Mouse (Mus musculus) kidney, embryonic 15.5 days (tissue): ENCODE measurements around the gene Arhgef10l. TPM values are rescaled to one million over a fixed set of nuclear protein-coding genes. Genes with fewer than 3 reads are reported as not detected.

ENCODE experiments used
- ATAC-seq: fragments of 200-750 bp; cut with Nextera tagmentation; replicated peaks from 2 replicates; pipeline ENCODE4 v1.8.0; 2017; ENCODE audit warnings: moderate TSS enrichment; ENCODE audit not compliant: low FRiP score
- H3K27ac ChIP-seq: fragments of 300-500 bp; sonication (generic); 2 replicates; pipeline ENCODE4 v1.5.1; 2015; ENCODE audit warnings: mild to moderate bottlenecking, inconsistent platforms
- H3K27me3 ChIP-seq: fragments of 300-500 bp; sonication (generic); 2 replicates; pipeline ENCODE4 v1.6.1; 2015; ENCODE audit warnings: inconsistent platforms
- H3K36me3 ChIP-seq: fragments of 300-500 bp; sonication (generic); 2 replicates; pipeline ENCODE4 v1.6.1; 2015; ENCODE audit warnings: inconsistent platforms
- H3K4me1 ChIP-seq: fragments of 300-500 bp; sonication (generic); 2 replicates; pipeline ENCODE4 v1.6.1; 2015; ENCODE audit warnings: inconsistent platforms
- H3K4me2 ChIP-seq: fragments of 300-500 bp; sonication (generic); 2 replicates; pipeline ENCODE4 v1.6.1; 2015; ENCODE audit warnings: moderate library complexity, mild to moderate bottlenecking, inconsistent platforms
- H3K4me3 ChIP-seq: fragments of 300-500 bp; sonication (generic); replicated peaks from 2 replicates; pipeline ENCODE4 v1.5.1; 2015; ENCODE audit warnings: mild to moderate bottlenecking, inconsistent platforms
- H3K9ac ChIP-seq: fragments of 300-500 bp; sonication (generic); 2 replicates; pipeline ENCODE4 v1.6.1; 2015; ENCODE audit warnings: mild to moderate bottlenecking, inconsistent platforms
- H3K9me3 ChIP-seq: fragments of 300-500 bp; sonication (generic); replicated peaks from 2 replicates; pipeline ENCODE4 v1.6.1; 2016; ENCODE audit warnings: inconsistent platforms
- WGBS: fragments of 180-500 bp; shearing (Covaris S2); methylation state at CpG from one replicate; pipeline ENCODE4 v1.1.7; 2015; ENCODE audit warnings: mixed read lengths; 5-methylcytosine and 5-hydroxymethylcytosine counted together
- polyA plus RNA-seq: library from polyadenylated mRNA; unstranded; fragments of >200 nt; fragmentation: Nextera tagmentation; extraction: Ambion mirVana; gene quantifications from 2 replicates; pipeline ENCODE4 v1.2.1, GENCODE M21; 2015

Gene Arhgef10l
- polyA plus RNA-seq, 1 experiment from 2014 or later = 20.7 TPM

DNA sequence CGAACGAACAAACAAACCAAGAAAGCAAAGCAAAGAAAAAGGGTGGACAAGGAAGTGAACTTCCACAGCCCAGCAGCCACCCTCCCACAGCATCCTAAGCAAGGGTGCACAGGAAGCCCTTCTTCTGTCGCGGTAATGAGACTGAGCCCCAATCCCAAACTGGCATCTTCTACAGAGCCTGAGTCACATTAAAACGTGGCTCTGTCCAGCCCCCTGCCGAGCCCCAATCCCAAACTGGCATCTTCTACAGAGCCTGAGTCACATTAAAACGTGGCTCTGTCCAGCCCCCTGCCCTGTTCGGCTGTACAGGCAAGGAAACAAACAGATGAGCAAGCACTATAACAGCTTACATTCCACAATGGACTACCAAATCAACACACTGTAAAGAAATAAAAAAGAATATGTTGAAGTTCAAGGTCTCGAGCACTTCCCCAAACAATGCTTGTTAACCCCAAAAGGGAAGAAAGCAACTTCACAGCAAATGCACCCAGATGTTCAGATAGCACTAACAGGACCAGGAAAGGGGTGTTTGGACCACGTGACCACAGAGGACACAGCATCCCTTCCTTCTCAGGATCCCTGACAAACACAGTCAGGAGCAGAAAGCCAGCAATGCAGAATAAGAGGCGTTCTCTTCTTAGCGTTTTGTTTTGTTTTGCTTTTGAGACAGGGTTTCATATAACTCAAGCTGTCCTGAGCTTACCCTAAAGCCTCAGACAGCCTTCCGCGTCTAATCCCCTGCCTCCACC is 11.8 kb downstream of the Arhgef10l start:
- WGBS = 35% methylated on average over 14 of the region's 14 CpGs
- no peaks in the 10 kb centered on the region for H3K9me3 ChIP-seq
- no peak overlapping the region for H3K9ac ChIP-seq
- H3K4me2 ChIP-seq = no peak overlapping the region
- no peaks in the 10 kb centered on the region for H3K36me3 ChIP-seq
- H3K27me3 ChIP-seq = no peaks in the 10 kb centered on the region
- H3K27ac ChIP-seq = peak overlapping the region; percentile 27; the same call in 1 of the 2 replicates
- no peak overlapping the region for H3K4me3 ChIP-seq
- H3K4me1 ChIP-seq = peaks cover 57% of the 10 kb centered on the region
- ATAC-seq = no peak

DNA sequence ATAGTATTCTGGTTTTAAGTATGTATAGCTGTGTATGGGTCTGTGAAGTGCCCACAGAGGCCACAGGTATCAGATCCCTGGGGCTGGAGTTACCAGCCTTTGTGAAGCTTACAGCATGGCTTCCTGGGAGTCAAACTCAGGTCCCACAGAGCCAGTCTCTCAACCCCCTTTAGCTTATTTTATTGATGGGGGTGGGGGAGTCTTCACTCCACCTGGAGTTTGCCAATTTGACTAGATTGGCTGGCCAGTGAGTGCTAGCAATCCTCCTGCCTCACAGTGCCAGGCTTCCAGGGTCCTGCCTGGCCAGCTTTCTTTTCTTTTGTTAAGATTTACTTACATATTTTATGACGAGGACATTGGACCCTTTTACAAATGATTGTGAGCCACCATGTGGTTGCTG is 16.1 kb downstream of the Arhgef10l start:
- Histone ChIP-seq H3K27ac (no peak overlapping the region), H3K4me3 (no peak overlapping the region), H3K4me2 (no peak overlapping the region), H3K4me1 (peaks cover 58% of the 10 kb centered on the region), H3K9me3 (no peaks in the 10 kb centered on the region), H3K9ac (no peak overlapping the region), H3K36me3 (peaks cover 9% of the 10 kb centered on the region; the same call in 1 of the 2 replicates), H3K27me3 (no peaks in the 10 kb centered on the region)
- WGBS = 67% methylated on average over 1 of the region's 1 CpGs
- ATAC-seq = no peak

DNA sequence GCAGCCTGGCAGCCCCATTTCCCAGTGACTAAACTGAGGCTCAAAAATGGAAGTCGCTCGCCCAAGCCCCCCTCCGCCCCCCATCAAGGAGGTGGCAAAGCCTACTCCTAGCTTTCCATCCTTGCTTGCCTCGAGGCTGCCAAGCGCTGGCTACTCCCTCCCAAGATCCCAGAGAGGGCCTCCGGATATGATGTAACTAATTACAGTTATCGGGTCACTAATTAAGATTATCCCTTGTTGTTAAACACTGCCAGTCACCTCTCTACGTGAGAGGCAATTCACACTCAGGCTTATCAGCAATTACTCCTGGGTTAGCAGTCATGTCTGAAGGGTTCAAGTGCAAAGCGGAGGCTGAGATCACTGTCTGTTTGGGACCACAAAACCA is 16.6 kb downstream of the Arhgef10l start:
- Histone ChIP-seq H3K4me1 (peaks cover 59% of the 10 kb centered on the region), H3K27ac (peak overlapping the region; percentile 87), H3K36me3 (peaks cover 9% of the 10 kb centered on the region; the same call in 1 of the 2 replicates), H3K27me3 (no peaks in the 10 kb centered on the region), H3K9me3 (no peaks in the 10 kb centered on the region), H3K4me3 (peak overlapping the region; percentile 78), H3K9ac (peak overlapping the region; percentile 93), H3K4me2 (peak overlapping the region; percentile 79)
- WGBS = 19% methylated on average over 9 of the region's 9 CpGs
- ATAC-seq = peak; percentile 5; the same call in 1 of the 2 replicates

DNA sequence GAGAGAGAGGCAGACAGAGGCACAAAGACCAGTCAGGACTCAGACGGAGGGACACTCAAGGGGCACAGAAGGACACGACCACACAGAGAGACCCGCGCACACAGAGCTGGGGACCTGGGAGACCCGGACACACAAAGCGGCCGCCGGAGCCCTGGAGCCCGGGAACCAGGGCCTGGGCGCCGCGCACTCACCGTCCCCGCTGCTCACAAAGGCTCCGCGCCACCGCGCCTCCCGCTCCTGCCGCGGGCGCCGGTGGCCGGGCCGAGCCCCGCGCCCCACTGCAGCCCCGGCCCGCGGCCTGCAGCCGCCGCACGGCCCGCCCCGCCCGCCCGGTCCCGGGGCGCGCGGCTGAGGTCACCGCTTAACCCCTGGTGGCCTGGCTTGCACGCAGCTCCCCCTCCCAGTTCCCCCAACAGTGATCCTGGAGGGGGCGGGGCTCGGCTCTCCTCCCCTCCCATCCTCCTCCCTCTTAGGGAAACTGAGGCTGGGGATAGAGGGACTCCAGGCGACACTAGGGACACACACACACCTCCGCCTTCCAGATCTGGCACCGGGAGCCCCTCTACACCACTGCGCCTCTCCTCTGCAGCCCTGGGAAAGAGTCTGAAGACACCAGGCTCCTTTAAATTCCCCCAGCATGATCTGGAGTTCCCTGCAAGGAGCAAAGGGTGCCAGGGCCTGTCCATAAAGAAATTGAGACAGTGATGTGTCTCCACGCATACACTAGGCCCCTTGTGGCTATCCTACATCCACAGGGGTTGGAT is 17.2 kb downstream of the Arhgef10l start:
- H3K4me1 ChIP-seq = peaks cover 58% of the 10 kb centered on the region
- peak overlapping the region; percentile 79 for H3K4me2 ChIP-seq
- H3K36me3 ChIP-seq = peaks cover 9% of the 10 kb centered on the region; the same call in 1 of the 2 replicates
- peak; percentile 66 for ATAC-seq
- peak overlapping the region; percentile 87 for H3K27ac ChIP-seq
- peak overlapping the region; percentile 78 for H3K4me3 ChIP-seq
- H3K9ac ChIP-seq = peak overlapping the region; percentile 93
- no peaks in the 10 kb centered on the region for H3K9me3 ChIP-seq
- no peaks in the 10 kb centered on the region for H3K27me3 ChIP-seq
- 2% methylated on average over 47 of the region's 50 CpGs for WGBS

DNA sequence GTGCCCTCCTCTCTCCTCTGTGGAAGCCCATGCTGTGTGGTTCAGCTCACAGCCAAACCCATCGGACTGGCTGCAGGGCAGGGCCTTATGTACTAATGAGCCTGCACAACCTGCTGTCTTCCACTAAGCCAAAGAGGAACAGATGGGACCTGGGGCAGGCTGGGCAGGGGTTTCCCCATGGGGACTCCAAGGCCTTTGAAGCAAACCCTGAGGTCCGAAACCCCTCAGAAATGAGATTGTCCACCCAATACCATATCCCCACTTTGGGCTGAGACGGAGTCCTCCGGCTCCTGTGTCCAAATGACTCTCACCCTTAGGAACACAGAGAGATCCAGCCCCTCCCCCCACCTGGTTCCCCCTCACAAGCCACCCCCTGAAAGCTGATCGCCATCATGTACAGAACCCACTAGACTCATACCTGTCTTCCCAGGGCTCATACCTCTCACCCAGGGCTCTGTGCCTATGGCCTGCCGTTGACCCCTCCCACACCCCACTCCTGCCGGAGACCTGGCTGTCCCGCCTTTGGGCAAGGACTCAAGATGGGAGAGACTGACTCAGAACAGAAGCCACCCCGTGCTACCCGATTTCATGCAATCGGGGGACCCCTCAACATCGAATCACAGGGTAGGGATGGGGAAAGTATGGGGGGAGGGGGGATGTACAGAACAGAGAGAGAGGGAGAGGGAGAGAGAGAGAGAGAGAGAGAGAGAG is 17.9 kb downstream of the Arhgef10l start:
- H3K4me1 ChIP-seq = peaks cover 56% of the 10 kb centered on the region
- ATAC-seq = peak; percentile 68
- peak overlapping the region; percentile 93 for H3K9ac ChIP-seq
- peak overlapping the region; percentile 79 for H3K4me2 ChIP-seq
- H3K36me3 ChIP-seq = peaks cover 15% of the 10 kb centered on the region; the same call in 1 of the 2 replicates
- peak overlapping the region; percentile 87 for H3K27ac ChIP-seq
- H3K4me3 ChIP-seq = peak overlapping the region; percentile 78
- H3K9me3 ChIP-seq = peaks cover 2% of the 10 kb centered on the region; the same call in 1 of the 2 replicates
- H3K27me3 ChIP-seq = no peaks in the 10 kb centered on the region
- 5% methylated on average over 12 of the region's 12 CpGs for WGBS

DNA sequence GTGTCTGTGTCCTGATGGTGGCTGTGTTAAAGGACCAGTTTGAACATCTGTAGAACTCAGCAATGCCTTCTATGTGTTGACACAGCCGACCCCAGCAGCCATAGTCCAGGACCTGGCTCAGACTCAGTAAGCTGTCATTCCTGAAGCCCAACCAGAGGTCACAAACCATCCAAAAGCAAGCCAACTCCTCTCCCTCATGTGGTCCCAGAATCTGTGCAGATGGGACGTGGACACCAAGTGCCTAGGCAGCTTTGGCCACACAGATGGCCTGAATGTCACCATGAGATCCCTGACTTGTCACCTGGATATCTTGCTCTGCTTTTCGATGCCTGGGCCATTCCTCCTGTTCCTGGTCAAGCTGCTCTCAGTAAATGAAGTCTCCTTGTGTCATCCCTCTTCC is 20.2 kb downstream of the Arhgef10l start:
- H3K9me3 ChIP-seq = peaks cover 3% of the 10 kb centered on the region; the same call in 1 of the 2 replicates
- H3K4me2 ChIP-seq = no peak overlapping the region
- WGBS = 84% methylated on average over 3 of the region's 3 CpGs
- H3K4me3 ChIP-seq = no peak overlapping the region
- no peak overlapping the region for H3K27ac ChIP-seq
- no peak for ATAC-seq
- H3K36me3 ChIP-seq = peaks cover 15% of the 10 kb centered on the region; the same call in 1 of the 2 replicates
- H3K9ac ChIP-seq = no peak overlapping the region
- peaks cover 71% of the 10 kb centered on the region for H3K4me1 ChIP-seq
- no peaks in the 10 kb centered on the region for H3K27me3 ChIP-seq

DNA sequence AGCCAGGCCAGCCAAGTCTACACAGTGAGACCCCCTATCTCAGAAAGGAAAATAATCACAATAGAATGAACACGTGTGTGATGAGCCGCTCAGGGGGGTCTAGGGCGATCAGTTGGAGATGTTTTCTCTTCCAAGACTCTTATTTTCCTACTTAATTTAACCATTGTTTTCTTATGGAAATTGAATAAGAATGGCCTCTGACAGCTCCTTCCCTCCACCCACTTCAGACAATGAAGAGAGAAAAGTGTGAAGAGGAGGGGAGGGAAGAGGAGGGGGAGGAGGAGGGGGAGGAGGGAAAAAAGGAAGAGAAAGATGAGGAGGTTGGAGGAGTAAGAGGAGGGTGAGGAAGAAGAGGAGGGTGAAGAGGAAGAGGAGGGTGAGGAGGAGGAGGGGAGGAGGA is 21.1 kb downstream of the Arhgef10l start:
- WGBS = 36% methylated on average over 3 of the region's 3 CpGs

DNA sequence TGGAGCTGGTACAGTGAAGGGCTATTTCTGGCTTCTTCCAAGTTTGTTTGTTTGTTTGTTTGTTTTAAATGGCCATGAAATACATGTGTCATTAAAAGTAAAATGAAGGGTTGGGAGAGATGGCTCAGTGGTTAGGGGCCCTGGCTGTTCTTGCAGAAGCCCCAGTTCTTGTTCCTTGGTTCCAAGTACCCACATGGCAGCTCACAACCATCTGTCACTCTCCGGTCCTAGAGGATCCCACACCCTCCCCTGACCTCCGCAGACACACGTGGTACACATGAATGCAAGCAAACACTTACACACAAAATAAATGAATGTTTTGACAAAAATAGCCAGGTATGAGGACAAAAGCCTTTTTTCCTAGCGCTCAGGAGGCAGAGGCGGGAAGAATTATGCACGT is 21.5 kb downstream of the Arhgef10l start:
- 78% methylated on average over 6 of the region's 6 CpGs for WGBS
- no peak for ATAC-seq
- Histone ChIP-seq H3K27me3 (no peaks in the 10 kb centered on the region), H3K36me3 (peaks cover 15% of the 10 kb centered on the region; the same call in 1 of the 2 replicates), H3K4me1 (peaks cover 74% of the 10 kb centered on the region), H3K4me2 (no peak overlapping the region), H3K27ac (no peak overlapping the region), H3K9me3 (peaks cover 3% of the 10 kb centered on the region; the same call in 1 of the 2 replicates), H3K9ac (no peak overlapping the region), H3K4me3 (no peak overlapping the region)

More for the DNA sequence above, 21.1 kb downstream of the Arhgef10l start:
- H3K4me1 ChIP-seq = peaks cover 74% of the 10 kb centered on the region
- H3K27me3 ChIP-seq = no peaks in the 10 kb centered on the region
- H3K36me3 ChIP-seq = peaks cover 15% of the 10 kb centered on the region; the same call in 1 of the 2 replicates
- H3K9me3 ChIP-seq = peaks cover 3% of the 10 kb centered on the region; the same call in 1 of the 2 replicates
- no peak overlapping the region for H3K4me3 ChIP-seq
- no peak for ATAC-seq
- H3K4me2 ChIP-seq = no peak overlapping the region
- no peak overlapping the region for H3K9ac ChIP-seq
- H3K27ac ChIP-seq = no peak overlapping the region

DNA sequence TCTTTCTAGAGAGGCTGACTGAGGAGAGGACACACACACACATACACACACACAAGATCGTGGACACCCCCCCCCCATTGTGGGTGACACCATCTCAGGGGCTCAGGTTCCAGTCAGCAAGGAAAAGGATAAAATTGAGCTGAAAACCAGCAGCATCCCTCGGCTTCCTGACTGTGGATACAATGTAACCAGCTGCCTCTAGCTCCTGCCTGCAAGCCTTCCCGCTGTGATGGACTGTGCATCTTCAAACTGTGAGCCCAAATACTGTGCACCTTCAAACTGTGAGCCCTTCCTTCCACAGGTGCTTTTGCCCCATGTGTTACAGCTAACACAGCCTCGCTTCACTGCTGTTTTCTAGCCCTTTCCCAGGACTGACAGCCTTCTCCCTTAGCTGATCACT is 23.4 kb downstream of the Arhgef10l start:
- ATAC-seq = no peak
- H3K27ac ChIP-seq = peak overlapping the region; percentile 68
- H3K36me3 ChIP-seq = peaks cover 15% of the 10 kb centered on the region; the same call in 1 of the 2 replicates
- no peak overlapping the region for H3K4me2 ChIP-seq
- H3K27me3 ChIP-seq = no peaks in the 10 kb centered on the region
- H3K9ac ChIP-seq = no peak overlapping the region
- WGBS = 79% methylated on average over 4 of the region's 4 CpGs
- H3K9me3 ChIP-seq = peaks cover 3% of the 10 kb centered on the region; the same call in 1 of the 2 replicates
- H3K4me1 ChIP-seq = peaks cover 64% of the 10 kb centered on the region
- H3K4me3 ChIP-seq = no peak overlapping the region

DNA sequence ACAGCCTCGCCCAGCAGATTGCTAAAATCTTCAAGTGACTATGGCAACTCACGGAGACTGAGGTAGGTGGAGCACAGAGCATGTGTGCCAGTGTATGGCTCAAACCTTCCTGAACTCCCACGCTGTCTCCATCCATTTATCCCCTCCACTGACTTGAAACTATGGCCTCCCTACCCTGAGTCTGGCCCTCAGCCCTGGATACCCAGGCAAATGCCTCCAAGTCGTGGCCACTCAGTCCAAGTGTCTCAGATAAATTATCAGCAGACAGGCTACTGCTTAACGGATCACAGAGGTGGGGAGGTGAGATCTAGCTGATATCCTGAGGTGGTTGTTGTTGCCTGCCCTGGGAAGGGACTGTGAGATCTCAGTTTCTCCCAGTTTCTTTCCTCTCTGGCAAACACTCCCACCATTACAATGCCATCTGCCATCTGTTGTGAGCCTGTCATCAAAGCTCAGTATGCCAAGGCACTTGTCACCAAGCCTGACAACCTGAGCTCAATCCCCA is 24.3 kb downstream of the Arhgef10l start:
- peaks cover 15% of the 10 kb centered on the region; the same call in 1 of the 2 replicates for H3K36me3 ChIP-seq
- no peak overlapping the region for H3K4me3 ChIP-seq
- peaks cover 3% of the 10 kb centered on the region; the same call in 1 of the 2 replicates for H3K9me3 ChIP-seq
- H3K27ac ChIP-seq = peak overlapping the region; percentile 68
- ATAC-seq = peak; percentile 53
- 40% methylated on average over 5 of the region's 5 CpGs for WGBS
- peaks cover 64% of the 10 kb centered on the region for H3K4me1 ChIP-seq
- 0 out of 2 replicates have a peak overlapping the region, but pooled peaks have one; percentile 1 for H3K9ac ChIP-seq
- no peaks in the 10 kb centered on the region for H3K27me3 ChIP-seq
- H3K4me2 ChIP-seq = no peak overlapping the region

DNA sequence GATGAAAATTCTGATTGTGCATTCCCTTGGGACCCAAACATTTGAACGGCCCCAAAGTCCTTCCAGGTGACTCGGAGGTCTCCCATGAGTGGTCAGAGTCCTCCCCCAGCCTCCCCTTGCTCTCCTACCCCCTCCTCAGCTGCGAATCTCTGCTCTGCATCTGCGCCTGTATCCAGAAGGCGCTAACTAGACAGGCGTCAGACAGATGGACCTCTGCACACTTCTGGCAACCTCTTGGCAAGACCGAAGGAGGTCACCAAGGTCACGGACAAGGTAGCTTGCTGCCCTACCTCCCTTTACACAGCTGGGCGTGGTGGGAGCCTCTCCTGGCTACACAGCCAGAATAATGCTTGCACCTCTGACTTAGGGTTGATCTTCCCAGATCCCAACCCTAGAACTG is 25.1 kb downstream of the Arhgef10l start:
- H3K4me3 ChIP-seq = no peak overlapping the region
- no peak overlapping the region for H3K9ac ChIP-seq
- H3K4me1 ChIP-seq = peaks cover 68% of the 10 kb centered on the region
- peak overlapping the region; percentile 68 for H3K27ac ChIP-seq
- 65% methylated on average over 9 of the region's 9 CpGs for WGBS
- no peak overlapping the region for H3K4me2 ChIP-seq
- no peaks in the 10 kb centered on the region for H3K27me3 ChIP-seq
- H3K36me3 ChIP-seq = peaks cover 11% of the 10 kb centered on the region; the same call in 1 of the 2 replicates
- H3K9me3 ChIP-seq = peaks cover 3% of the 10 kb centered on the region; the same call in 1 of the 2 replicates
- ATAC-seq = no peak
